Mouse (Mus musculus): ENCODE data around the gene Olfr329-ps.

- no peak for TF ChIP-seq CTCF (IDR thresholded peaks at IDR 0.05; ENCODE audit: control insufficient read depth, insufficient read depth, insufficient replicate concordance, low read depth, low read length)
- TF ChIP-seq POLR2A (IDR thresholded peaks at IDR 0.05; ENCODE audit: control insufficient read depth, low read depth, low read length), result no peak
Observed at GRCm38 (mm10) chr11:58499290-58499689, 46.9 kb downstream of the Olfr329-ps start.

All from testis, adult 2 months (tissue).